Mouse (Mus musculus) E14TG2a.4 (cell line): ENCODE data around the gene Olfr263.

Experiments used
- CTCF ChIP-seq: conservative IDR thresholded peaks from 2 replicates; pipeline ENCODE4 v1.5.1; 2014; ENCODE audit warnings: low read length
- NANOG ChIP-seq: IDR thresholded peaks from 2 replicates; pipeline ENCODE4 v1.6.1; 2014; ENCODE audit warnings: borderline replicate concordance, low read length, mixed read lengths
- POU5F1 ChIP-seq: IDR thresholded peaks from 2 replicates; pipeline ENCODE4 v1.6.1; 2014; ENCODE audit warnings: low read length, borderline replicate concordance

GRCm38 (mm10) chr13:21177657-21178056, 48.2 kb downstream of the Olfr263 start:
- TF ChIP-seq CTCF: no peak; the same call in 1 of the 2 replicates
- no peak for TF ChIP-seq POU5F1
- no peak for TF ChIP-seq NANOG
